Mouse (Mus musculus) large intestine, adult 2 months (tissue): ENCODE measurements at regions not wholly inside any gene's neighbourhood (a gene's known extent, or its start where the extent isn't known, plus 50 kb on each side); places are given as distances from the start of the nearest gene placed in this dataset.
A peak's percentile ranks its signal among the peaks of the same experiment; 100 is the strongest.

ENCODE experiments used
- DNase-seq: peaks from one replicate; pipeline ENCODE4 v3.0.0-alpha.2; 2012; ENCODE audit warnings: low read depth, low spot score
- WGBS: fragments of 180-500 bp; shearing (Covaris S2); methylation state at CpG from one replicate; pipeline ENCODE4 v1.1.7; 2018; 5-methylcytosine and 5-hydroxymethylcytosine counted together

GRCm38 (mm10) chr13:32649982-32650381, 133.8 kb downstream of the Mylk4 start:
- 53% methylated on average over 9 of the region's 9 CpGs for WGBS
- no peak for DNase-seq

GRCm38 (mm10) chr13:32643030-32643750, 140.6 kb downstream of the Mylk4 start:
- WGBS: 61% methylated on average over 5 of the region's 5 CpGs
- no peak for DNase-seq

- 90% methylated on average over 2 of the region's 2 CpGs for WGBS
- no peak for DNase-seq
Observed at GRCm38 (mm10) chr13:32640941-32641340, 142.8 kb downstream of the Mylk4 start.

- no peak for DNase-seq
Observed at GRCm38 (mm10) chr13:32630122-32630732, 153.5 kb downstream of the Mylk4 start.

GRCm38 (mm10) chr13:32613916-32614315, 169.8 kb downstream of the Mylk4 start:
- no peak for DNase-seq
- 69% methylated on average over 6 of the region's 6 CpGs for WGBS

GRCm38 (mm10) chr13:32611551-32612295, 172.0 kb downstream of the Mylk4 start:
- WGBS: 67% methylated on average over 13 of the region's 13 CpGs
- no peak for DNase-seq

GRCm38 (mm10) chr13:32610970-32611369, 172.8 kb downstream of the Mylk4 start:
- 10% methylated on average over 5 of the region's 5 CpGs for WGBS
- no peak for DNase-seq

GRCm38 (mm10) chr13:32608413-32608812, 175.3 kb downstream of the Mylk4 start:
- WGBS: 66% methylated on average over 3 of the region's 3 CpGs
- no peak for DNase-seq

GRCm38 (mm10) chr13:32603925-32604590, 179.7 kb downstream of the Mylk4 start:
- WGBS: 65% methylated on average over 8 of the region's 8 CpGs
- DNase-seq: no peak

- DNase-seq: no peak
- WGBS: 82% methylated on average over 5 of the region's 5 CpGs
Observed at GRCm38 (mm10) chr13:32601315-32601714, 182.4 kb downstream of the Mylk4 start.

- WGBS: 87% methylated on average over 7 of the region's 7 CpGs
- DNase-seq: no peak
Observed at GRCm38 (mm10) chr13:32593611-32594010, 190.1 kb downstream of the Mylk4 start.

GRCm38 (mm10) chr13:32593131-32593530, 190.6 kb downstream of the Mylk4 start:
- DNase-seq: no peak
- 94% methylated on average over 5 of the region's 5 CpGs for WGBS

GRCm38 (mm10) chr13:32581598-32581997, 202.2 kb downstream of the Mylk4 start:
- DNase-seq: no peak

- WGBS: 79% methylated on average over 2 of the region's 2 CpGs
- no peak for DNase-seq
Observed at GRCm38 (mm10) chr13:32567850-32568249, 215.9 kb downstream of the Mylk4 start.

GRCm38 (mm10) chr13:32560666-32561065, 222.1 kb upstream of the Gmds start:
- DNase-seq: no peak

- WGBS: 90% methylated on average over 2 of the region's 2 CpGs
- DNase-seq: no peak
Observed at GRCm38 (mm10) chr13:32556396-32556795, 217.9 kb upstream of the Gmds start.

- WGBS: 78% methylated on average over 1 of the region's 1 CpGs
- no peak for DNase-seq
Observed at GRCm38 (mm10) chr13:32555064-32555463, 216.5 kb upstream of the Gmds start.

GRCm38 (mm10) chr13:32554601-32555000, 216.1 kb upstream of the Gmds start:
- DNase-seq: no peak
- WGBS: 95% methylated on average over 3 of the region's 3 CpGs

GRCm38 (mm10) chr13:32553136-32553535, 214.6 kb upstream of the Gmds start:
- 41% methylated on average over 4 of the region's 4 CpGs for WGBS
- no peak for DNase-seq

GRCm38 (mm10) chr13:32550113-32550512, 211.6 kb upstream of the Gmds start:
- DNase-seq: peak; percentile 29
- WGBS: 46% methylated on average over 3 of the region's 3 CpGs
